Mouse (Mus musculus) kidney, embryonic 14.5 days (tissue): ENCODE measurements at regions not wholly inside any gene's neighbourhood (a gene's known extent, or its start where the extent isn't known, plus 50 kb on each side); places are given as distances from the start of the nearest gene placed in this dataset.
"Not testable (repeated sequence)": the region's sequence is repeated elsewhere in the genome, so short reads cannot be mapped to it uniquely, and the experiment has no call there.

Source experiments
- ATAC-seq: fragments of 200-750 bp; cut with Nextera tagmentation; 2 replicates; pipeline ENCODE4 v1.8.0; 2017; ENCODE audit warnings: moderate number of reproducible peaks, mild to moderate bottlenecking, moderate TSS enrichment, moderate library complexity; ENCODE audit not compliant: low FRiP score, low TSS enrichment
- H3K27ac ChIP-seq: fragments of 300-500 bp; sonication (generic); 2 replicates; pipeline ENCODE4 v1.5.1; 2014; ENCODE audit warnings: low read depth, mild to moderate bottlenecking, low read length, moderate library complexity, mixed read lengths
- H3K27me3 ChIP-seq: fragments of 300-500 bp; sonication (generic); 2 replicates; pipeline ENCODE4 v1.6.1; 2014; ENCODE audit warnings: mild to moderate bottlenecking, low read length; ENCODE audit not compliant: control insufficient read depth, insufficient read depth
- H3K36me3 ChIP-seq: fragments of 300-500 bp; sonication (generic); 2 replicates; pipeline ENCODE4 v1.6.1; 2014; ENCODE audit warnings: low read length, mixed read lengths; ENCODE audit not compliant: control insufficient read depth, insufficient read depth
- H3K4me1 ChIP-seq: fragments of 300-500 bp; sonication (generic); 2 replicates; pipeline ENCODE4 v1.6.1; 2014; ENCODE audit warnings: low read length, mixed read lengths; ENCODE audit not compliant: control insufficient read depth, insufficient read depth
- H3K4me2 ChIP-seq: fragments of 300-500 bp; sonication (generic); replicated peaks from 2 replicates; pipeline ENCODE4 v1.6.1; 2014; ENCODE audit warnings: low read depth, mild to moderate bottlenecking, low read length
- H3K4me3 ChIP-seq: fragments of 300-500 bp; sonication (generic); 2 replicates; pipeline ENCODE4 v1.5.1; 2014; ENCODE audit warnings: mild to moderate bottlenecking, low read length
- H3K9ac ChIP-seq: fragments of 300-500 bp; sonication (generic); 2 replicates; pipeline ENCODE4 v1.6.1; 2014; ENCODE audit warnings: low read depth, mild to moderate bottlenecking, low read length, moderate library complexity
- H3K9me3 ChIP-seq: fragments of 300-500 bp; sonication (generic); 2 replicates; pipeline ENCODE4 v1.6.1; 2016; ENCODE audit warnings: low read length; ENCODE audit not compliant: control insufficient read depth
- WGBS: fragments of 180-500 bp; shearing (Covaris S2); extraction: QIAGEN DNeasy Blood & Tissue Kit; methylation state at CpG from one replicate; pipeline ENCODE4 v1.1.7; 2014; 5-methylcytosine and 5-hydroxymethylcytosine counted together

- H3K36me3 ChIP-seq, result no peaks in the 10 kb centered on the region
- no peak for ATAC-seq
- no peak overlapping the region for H3K4me3 ChIP-seq
- no peak overlapping the region for H3K4me2 ChIP-seq
- H3K9me3 ChIP-seq, result no peaks in the 10 kb centered on the region
- H3K9ac ChIP-seq, result no peak overlapping the region
- H3K27me3 ChIP-seq, result no peaks in the 10 kb centered on the region
- H3K4me1 ChIP-seq, result peaks cover under 1% of the 10 kb centered on the region; the same call in 1 of the 2 replicates
- 87% methylated on average over 1 of the region's 1 CpGs for WGBS
- H3K27ac ChIP-seq, result no peak overlapping the region
These were observed 123.4 kb downstream of the Dll1 start for GRCm38 (mm10) chr17:15253271-15253670.

GRCm38 (mm10) chr17:15252187-15252586 lies 124.5 kb downstream of the Dll1 start:
- ATAC-seq, result no peak
- WGBS, result 73% methylated on average over 2 of the region's 2 CpGs
- no peaks in the 10 kb centered on the region for H3K9me3 ChIP-seq
- H3K4me1 ChIP-seq, result peaks cover 7% of the 10 kb centered on the region; the same call in 1 of the 2 replicates
- no peak overlapping the region for H3K4me2 ChIP-seq
- no peak overlapping the region for H3K4me3 ChIP-seq
- H3K27ac ChIP-seq, result no peak overlapping the region
- peaks cover 3% of the 10 kb centered on the region; the same call in 1 of the 2 replicates for H3K27me3 ChIP-seq
- H3K9ac ChIP-seq, result no peak overlapping the region
- no peaks in the 10 kb centered on the region for H3K36me3 ChIP-seq

GRCm38 (mm10) chr17:15251641-15252040 lies 125.0 kb downstream of the Dll1 start:
- H3K9ac ChIP-seq, result no peak overlapping the region
- no peak overlapping the region for H3K4me3 ChIP-seq
- 84% methylated on average over 1 of the region's 1 CpGs for WGBS
- peaks cover 7% of the 10 kb centered on the region; the same call in 1 of the 2 replicates for H3K4me1 ChIP-seq
- H3K4me2 ChIP-seq, result no peak overlapping the region
- no peaks in the 10 kb centered on the region for H3K9me3 ChIP-seq
- no peak overlapping the region for H3K27ac ChIP-seq
- peaks cover 3% of the 10 kb centered on the region; the same call in 1 of the 2 replicates for H3K27me3 ChIP-seq
- H3K36me3 ChIP-seq, result no peaks in the 10 kb centered on the region
- ATAC-seq, result no peak

- ATAC-seq, result peak; percentile 37; the same call in 1 of the 2 replicates
- Histone ChIP-seq H3K27ac (no peak overlapping the region), H3K4me3 (no peak overlapping the region), H3K27me3 (peaks cover 3% of the 10 kb centered on the region; the same call in 1 of the 2 replicates), H3K9me3 (no peaks in the 10 kb centered on the region), H3K4me1 (peaks cover 7% of the 10 kb centered on the region; the same call in 1 of the 2 replicates), H3K9ac (no peak overlapping the region), H3K36me3 (no peaks in the 10 kb centered on the region), H3K4me2 (no peak overlapping the region; the same call in 1 of the 2 replicates)
- 15% methylated on average over 4 of the region's 4 CpGs for WGBS
These were observed 128.3 kb downstream of the Dll1 start for GRCm38 (mm10) chr17:15248417-15248791.

- Histone ChIP-seq H3K9ac (peak overlapping the region; percentile 40; the same call in 1 of the 2 replicates), H3K27me3 (peaks cover 3% of the 10 kb centered on the region; the same call in 1 of the 2 replicates), H3K36me3 (no peaks in the 10 kb centered on the region), H3K4me1 (peaks cover 7% of the 10 kb centered on the region; the same call in 1 of the 2 replicates), H3K4me3 (no peak overlapping the region), H3K27ac (no peak overlapping the region), H3K9me3 (no peaks in the 10 kb centered on the region), H3K4me2 (peak overlapping the region; percentile 26; the same call in 1 of the 2 replicates)
- peak; percentile 87 for ATAC-seq
- WGBS, result 6% methylated on average over 20 of the region's 20 CpGs
These were observed 128.9 kb downstream of the Dll1 start for GRCm38 (mm10) chr17:15247546-15248416.

GRCm38 (mm10) chr17:15242976-15243635 lies 133.6 kb downstream of the Dll1 start:
- Histone ChIP-seq H3K9ac (no peak overlapping the region), H3K27ac (no peak overlapping the region), H3K9me3 (no peaks in the 10 kb centered on the region), H3K4me1 (peaks cover 5% of the 10 kb centered on the region; the same call in 1 of the 2 replicates), H3K4me2 (no peak overlapping the region), H3K27me3 (peaks cover 2% of the 10 kb centered on the region; the same call in 1 of the 2 replicates), H3K36me3 (no peaks in the 10 kb centered on the region), H3K4me3 (no peak overlapping the region)
- no peak for ATAC-seq
- 74% methylated on average over 6 of the region's 6 CpGs for WGBS

GRCm38 (mm10) chr17:15242356-15242755 lies 134.3 kb downstream of the Dll1 start:
- H3K9ac ChIP-seq, result no peak overlapping the region
- no peak overlapping the region for H3K27ac ChIP-seq
- H3K27me3 ChIP-seq, result no peaks in the 10 kb centered on the region
- WGBS, result 88% methylated on average over 8 of the region's 8 CpGs
- H3K4me2 ChIP-seq, result no peak overlapping the region
- no peaks in the 10 kb centered on the region for H3K9me3 ChIP-seq
- H3K4me1 ChIP-seq, result no peaks in the 10 kb centered on the region
- H3K36me3 ChIP-seq, result no peaks in the 10 kb centered on the region
- no peak overlapping the region for H3K4me3 ChIP-seq
- no peak for ATAC-seq

GRCm38 (mm10) chr17:15241491-15241890 lies 135.2 kb downstream of the Dll1 start:
- H3K4me1 ChIP-seq, result no peaks in the 10 kb centered on the region
- WGBS, result 87% methylated on average over 1 of the region's 1 CpGs
- ATAC-seq, result no peak

GRCm38 (mm10) chr17:15240641-15241040 lies 136.0 kb downstream of the Dll1 start:
- ATAC-seq, H3K9me3 ChIP-seq, H3K4me2 ChIP-seq, H3K4me1 ChIP-seq, H3K27me3 ChIP-seq, H3K9ac ChIP-seq, H3K27ac ChIP-seq, H3K36me3 ChIP-seq, H3K4me3 ChIP-seq: not testable (repeated sequence)
- WGBS, result 70% methylated on average over 12 of the region's 12 CpGs

More at GRCm38 (mm10) chr17:15241491-15241890, 135.2 kb downstream of the Dll1 start:
- Histone ChIP-seq H3K27ac (no peak overlapping the region), H3K27me3 (no peaks in the 10 kb centered on the region), H3K9me3 (no peaks in the 10 kb centered on the region), H3K36me3 (no peaks in the 10 kb centered on the region), H3K4me3 (no peak overlapping the region), H3K9ac (no peak overlapping the region), H3K4me2 (no peak overlapping the region)
